Mouse (Mus musculus): ENCODE data around the gene Gphb5. TPM values are rescaled to one million over a fixed set of nuclear protein-coding genes. Genes with fewer than 3 reads are reported as not detected.

Gphb5 gene
- polyA plus RNA-seq, 1 experiment = not detected

DNA sequence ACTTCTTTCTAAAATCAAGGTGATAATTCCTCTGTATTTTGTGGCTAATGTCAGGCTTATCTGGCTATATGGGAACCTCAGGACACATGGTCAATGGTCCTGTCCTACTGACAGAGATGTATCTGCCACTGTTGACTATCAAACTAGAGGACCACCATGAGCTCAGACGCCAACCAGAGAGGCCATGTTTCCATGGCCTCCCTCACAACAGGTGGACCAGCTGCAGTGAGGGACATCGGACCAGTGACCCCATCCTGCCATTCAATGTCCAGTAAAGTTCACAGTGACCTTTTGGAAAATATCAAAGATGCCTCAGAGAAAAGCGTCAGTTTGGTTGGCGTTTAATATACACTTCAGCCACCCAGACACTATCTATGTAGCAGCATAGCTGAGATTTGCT lies 52.2 kb downstream of the Gphb5 start:
- H3K27me3 ChIP-seq (replicated peaks; ENCODE audit: control insufficient read depth, insufficient read depth, low read length) = no peaks in the 10 kb centered on the region
- no peak overlapping the region for H3K4me3 ChIP-seq (ENCODE audit: insufficient read depth, low read depth, low read length)
- no peak overlapping the region for H3K27ac ChIP-seq (ENCODE audit: insufficient read depth, low read depth, low read length)
- DNase-seq = no peak
- WGBS = 97% methylated on average over 4 of the region's 4 CpGs
- TF ChIP-seq POLR2A (IDR thresholded peaks at IDR 0.05; ENCODE audit: low read depth, low read length) (no peak), CTCF (conservative IDR thresholded peaks at IDR 0.05; ENCODE audit: insufficient read depth, insufficient read length, low read depth, low read length) (no peak)
- no peaks in the 10 kb centered on the region for H3K36me3 ChIP-seq (ENCODE audit: control insufficient read depth, insufficient read depth, low read length)
- no peaks in the 10 kb centered on the region; the same call in 1 of the 2 replicates for H3K4me1 ChIP-seq (ENCODE audit: control insufficient read depth, insufficient read depth, low read length)

DNA sequence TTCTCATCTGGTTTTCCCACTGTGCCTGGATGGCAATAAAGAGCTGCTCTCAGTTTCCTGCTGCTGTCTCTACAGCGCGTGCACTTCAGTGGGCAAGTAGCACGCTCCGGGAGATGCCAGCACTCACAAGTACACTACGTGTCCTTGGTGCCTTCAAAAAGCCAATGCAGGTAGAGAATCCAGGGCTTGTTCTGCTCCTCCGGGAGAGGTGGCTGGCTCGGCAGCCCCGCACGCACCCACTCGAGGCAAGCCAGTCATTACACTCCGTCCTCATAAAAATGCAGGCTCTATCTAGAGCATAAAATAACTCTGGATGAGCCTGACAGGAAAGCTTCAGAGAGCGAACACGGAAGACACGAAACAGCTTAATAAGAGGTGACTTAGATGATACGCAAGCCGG lies 54.1 kb downstream of the Gphb5 start:
- H3K4me1 ChIP-seq (ENCODE audit: control insufficient read depth, insufficient read depth, low read length) = peaks cover 2% of the 10 kb centered on the region; the same call in 1 of the 2 replicates
- TF ChIP-seq CTCF (conservative IDR thresholded peaks at IDR 0.05; ENCODE audit: insufficient read depth, insufficient read length, low read depth, low read length) (no peak), POLR2A (IDR thresholded peaks at IDR 0.05; ENCODE audit: low read depth, low read length) (no peak)
- no peak overlapping the region for H3K27ac ChIP-seq (ENCODE audit: insufficient read depth, low read depth, low read length)
- no peaks in the 10 kb centered on the region for H3K36me3 ChIP-seq (ENCODE audit: control insufficient read depth, insufficient read depth, low read length)
- WGBS = 91% methylated on average over 16 of the region's 16 CpGs
- H3K4me3 ChIP-seq (ENCODE audit: insufficient read depth, low read depth, low read length) = no peak overlapping the region
- no peak for DNase-seq
- no peaks in the 10 kb centered on the region for H3K27me3 ChIP-seq (replicated peaks; ENCODE audit: control insufficient read depth, insufficient read depth, low read length)

Other genes with a start within 250 kb of the Gphb5 start
- 0.09 and 0.15 TPM in 2 replicates for gene Kcnh5, start 239.4 kb downstream of the Gphb5 start, polyA plus RNA-seq (2012; rRNA removed)
- gene Rhoj, start 108.5 kb downstream of the Gphb5 start, polyA plus RNA-seq (2012; rRNA removed) = 19.5 and 21.7 TPM in 2 replicates
- 17.1 and 17.3 TPM in 2 replicates for gene Ppp2r5e, start 179.5 kb upstream of the Gphb5 start, polyA plus RNA-seq (2012; rRNA removed)